Mouse (Mus musculus) MEL (cell line): ENCODE measurements around the gene Rnf220. TPM values are rescaled to one million over a fixed set of nuclear protein-coding genes. Genes with fewer than 3 reads are reported as not detected.
A peak's percentile ranks its signal among the peaks of the same experiment; 100 is the strongest.

ENCODE experiments used
- DNase-seq: peaks from one replicate; pipeline ENCODE4 v3.0.0; 2011; ENCODE audit warnings: low read depth, low spot score
- H3K27ac ChIP-seq: 2 replicates; pipeline ENCODE4 v1.5.1; 2012; ENCODE audit warnings: low read depth, mild to moderate bottlenecking, control low read depth, low read length, moderate library complexity; ENCODE audit not compliant: control insufficient read depth
- H3K27me3 ChIP-seq, 2 experiments: fragments of 150-350 bp in 1 of 2; sonication (generic) in 1 of 2; 2 replicates each; pipeline ENCODE4 v1.6.1; 2012; ENCODE audit warnings: low read length in 2 of 2, mild to moderate bottlenecking in 2 of 2, improper control_type of control experiment in 1 of 2, moderate library complexity in 1 of 2; ENCODE audit not compliant: insufficient read depth in 2 of 2, control insufficient read depth in 1 of 2
- H3K36me3 ChIP-seq, 2 experiments: 2 replicates each; pipeline ENCODE4 v1.6.1; 2012 to 2014; ENCODE audit warnings: low read length in 2 of 2, improper control_type of control experiment in 1 of 2, inconsistent platforms in 1 of 2, mild to moderate bottlenecking in 1 of 2; ENCODE audit not compliant: insufficient read depth in 2 of 2, control insufficient read depth in 1 of 2
- H3K4me1 ChIP-seq, 2 experiments: fragments of 150-350 bp in 1 of 2; sonication (generic) in 1 of 2; 2 replicates each; pipeline ENCODE4 v1.6.1; 2012; ENCODE audit warnings: low read length in 2 of 2, improper control_type of control experiment in 1 of 2, mild to moderate bottlenecking in 1 of 2; ENCODE audit not compliant: insufficient read depth in 2 of 2, control insufficient read depth in 1 of 2
- H3K4me3 ChIP-seq, 2 experiments: fragments of 150-350 bp in 1 of 2; sonication (generic) in 1 of 2; 2 replicates each; pipeline ENCODE4 v1.5.1; 2012; ENCODE audit warnings: low read depth in 2 of 2, low read length in 2 of 2, mild to moderate bottlenecking in 2 of 2, moderate library complexity in 2 of 2, control low read depth in 1 of 2, improper control_type of control experiment in 1 of 2; ENCODE audit not compliant: control insufficient read depth in 1 of 2, insufficient read depth in 1 of 2
- H3K79me2 ChIP-seq: 2 replicates; pipeline ENCODE4 v1.6.1; 2012; ENCODE audit warnings: mild to moderate bottlenecking, low read length, moderate library complexity; ENCODE audit not compliant: control insufficient read depth, poor library complexity, insufficient read depth
- H3K9ac ChIP-seq: 2 replicates; pipeline ENCODE4 v1.6.1; 2012; ENCODE audit warnings: low read depth, mild to moderate bottlenecking, control low read depth, low read length, moderate library complexity; ENCODE audit not compliant: control insufficient read depth, poor library complexity, severe bottlenecking
- H3K9me3 ChIP-seq: fragments of 150-350 bp; sonication (generic); replicated peaks from 2 replicates; pipeline ENCODE4 v1.6.1; 2012; ENCODE audit warnings: mild to moderate bottlenecking, low read length, improper control_type of control experiment, moderate library complexity; ENCODE audit not compliant: insufficient read depth
- CHD1 ChIP-seq: IDR thresholded peaks from 2 replicates; pipeline ENCODE4 v1.6.1; 2012; ENCODE audit warnings: low read depth, mild to moderate bottlenecking, inconsistent platforms, low read length, improper control_type of control experiment
- CHD2 ChIP-seq: IDR thresholded peaks from 2 replicates; pipeline ENCODE4 v1.6.1; 2011; ENCODE audit warnings: low read length, improper control_type of control experiment
- E2F4 ChIP-seq: IDR thresholded peaks from 2 replicates; pipeline ENCODE4 v1.6.1; 2011; ENCODE audit warnings: low read depth, low read length, improper control_type of control experiment, borderline replicate concordance
- GABPA ChIP-seq: IDR thresholded peaks from 2 replicates; pipeline ENCODE4 v1.6.1; 2012; ENCODE audit warnings: low read depth, mild to moderate bottlenecking, inconsistent platforms, low read length, improper control_type of control experiment, moderate library complexity
- MAZ ChIP-seq: IDR thresholded peaks from 2 replicates; pipeline ENCODE4 v1.6.1; 2012; ENCODE audit warnings: low read depth, mild to moderate bottlenecking, inconsistent platforms, low read length, improper control_type of control experiment
- MEF2A ChIP-seq: IDR thresholded peaks from 2 replicates; pipeline ENCODE4 v1.6.1; 2014; ENCODE audit warnings: low read depth, mild to moderate bottlenecking, inconsistent platforms, low read length, improper control_type of control experiment; ENCODE audit not compliant: poor library complexity, insufficient replicate concordance, severe bottlenecking; ENCODE audit errors: extremely low read depth
- MXI1 ChIP-seq: IDR thresholded peaks from 2 replicates; pipeline ENCODE4 v1.6.1; 2011; ENCODE audit warnings: mild to moderate bottlenecking, low read depth, low read length, improper control_type of control experiment
- MYB ChIP-seq: IDR thresholded peaks from 2 replicates; pipeline ENCODE4 v1.6.1; 2011; ENCODE audit warnings: mild to moderate bottlenecking, low read depth, low read length, improper control_type of control experiment
- MYC ChIP-seq: IDR thresholded peaks from 2 replicates; pipeline ENCODE4 v1.6.1; 2011; ENCODE audit warnings: low read depth, mild to moderate bottlenecking, low read length, improper control_type of control experiment, moderate library complexity
- NRF1 ChIP-seq: IDR thresholded peaks from 2 replicates; pipeline ENCODE4 v1.6.1; 2014; ENCODE audit warnings: low read depth, mild to moderate bottlenecking, inconsistent platforms, low read length, improper control_type of control experiment, moderate library complexity; ENCODE audit not compliant: poor library complexity, insufficient read depth, severe bottlenecking
- RAD21 ChIP-seq: IDR thresholded peaks from 2 replicates; pipeline ENCODE4 v1.6.1; 2011; ENCODE audit warnings: mild to moderate bottlenecking, low read depth, low read length, improper control_type of control experiment
- SMC3 ChIP-seq: IDR thresholded peaks from 2 replicates; pipeline ENCODE4 v1.6.1; 2011; ENCODE audit warnings: low read depth, low read length, improper control_type of control experiment
- TBP ChIP-seq: IDR thresholded peaks from 2 replicates; pipeline ENCODE4 v1.8.0; 2011; ENCODE audit warnings: low read depth, low read length, improper control_type of control experiment
- TCF12 ChIP-seq: IDR thresholded peaks from 2 replicates; pipeline ENCODE4 v1.6.1; 2014; ENCODE audit warnings: low read depth, mild to moderate bottlenecking, inconsistent platforms, low read length, improper control_type of control experiment, moderate library complexity
- UBTF ChIP-seq: IDR thresholded peaks from 2 replicates; pipeline ENCODE4 v1.6.1; 2012; ENCODE audit warnings: low read depth, mild to moderate bottlenecking, inconsistent platforms, low read length, improper control_type of control experiment, moderate library complexity, borderline replicate concordance; ENCODE audit not compliant: insufficient read depth
- USF1 ChIP-seq: IDR thresholded peaks from 2 replicates; pipeline ENCODE4 v1.6.1; 2014; ENCODE audit warnings: low read depth, mild to moderate bottlenecking, inconsistent platforms, low read length, improper control_type of control experiment, moderate library complexity
- USF2 ChIP-seq, 2 experiments: IDR thresholded peaks; 2 replicates each; pipeline ENCODE4 v1.6.1; 2011 to 2012; ENCODE audit warnings: improper control_type of control experiment in 2 of 2, low read length in 2 of 2, borderline replicate concordance in 1 of 2, inconsistent platforms in 1 of 2, low read depth in 1 of 2, mild to moderate bottlenecking in 1 of 2; ENCODE audit not compliant: insufficient read depth in 1 of 2
- ZC3H11A ChIP-seq: IDR thresholded peaks from 2 replicates; pipeline ENCODE4 v1.6.1; 2012; ENCODE audit warnings: low read depth, mild to moderate bottlenecking, inconsistent platforms, low read length, improper control_type of control experiment
- ZNF384 ChIP-seq: IDR thresholded peaks from 2 replicates; pipeline ENCODE4 v1.6.1; 2012; ENCODE audit warnings: low read depth, mild to moderate bottlenecking, inconsistent platforms, low read length, improper control_type of control experiment
- polyA plus RNA-seq, 2 experiments: library from polyadenylated mRNA; stranded (reverse) in 1 of 2; unstranded in 1 of 2; fragments of >175 nt in 1 of 2; fragments of >200 nt in 1 of 2; gene quantifications; 2 replicates each; pipeline versions ENCODE4 v1.2.1 to v1.2.4; 2012; ENCODE audit warnings: low replicate concordance in 2 of 2, low read depth in 1 of 2; ENCODE audit not compliant: insufficient read length in 2 of 2, insufficient read depth in 1 of 2, missing spikeins in 1 of 2
- total RNA-seq: library from RNA; depleted of rRNA; stranded (reverse); fragments of 300-350 nt; gene quantifications from 2 replicates; pipeline ENCODE4 v1.2.3, GENCODE M21; 2012

The Rnf220 gene
- total and polyA plus RNA-seq, 3 experiments = 121 to 201 TPM; not detected in 1

- H3K27ac ChIP-seq = no peak overlapping the region
- H3K4me1 ChIP-seq = peaks cover 0 to 8% of the 10 kb centered on the region in 2 experiments; a peak in 1 of 4 replicates
- no peaks in the 10 kb centered on the region for H3K9me3 ChIP-seq
- TF ChIP-seq USF2 (IDR thresholded peaks at IDR 0.05; ENCODE audit: borderline replicate concordance in 1 of 2, insufficient read depth in 1 of 2, low read depth in 1 of 2, low read length in 2 of 2) (no peak), CHD1 (no peak), SMC3 (no peak), MEF2A (no peak), MYB (no peak), MXI1 (no peak), TBP (no peak), MAZ (no peak), GABPA (no peak), ZC3H11A (no peak), NRF1 (no peak), TCF12 (no peak), E2F4 (no peak), MYC (no peak)
- no peak overlapping the region for H3K4me3 ChIP-seq
- no peaks in the 10 kb centered on the region for H3K79me2 ChIP-seq
- DNase-seq = no peak
- H3K27me3 ChIP-seq = peaks cover 0 to 4% of the 10 kb centered on the region in 2 experiments; a peak in 2 of 4 replicates
- peaks cover 0 to 5% of the 10 kb centered on the region in 2 experiments; a peak in 2 of 4 replicates for H3K36me3 ChIP-seq
- no peak overlapping the region for H3K9ac ChIP-seq
Observed at GRCm38 (mm10) chr4:117252755-117253154, 244.1 kb downstream of the Rnf220 start.

DNA sequence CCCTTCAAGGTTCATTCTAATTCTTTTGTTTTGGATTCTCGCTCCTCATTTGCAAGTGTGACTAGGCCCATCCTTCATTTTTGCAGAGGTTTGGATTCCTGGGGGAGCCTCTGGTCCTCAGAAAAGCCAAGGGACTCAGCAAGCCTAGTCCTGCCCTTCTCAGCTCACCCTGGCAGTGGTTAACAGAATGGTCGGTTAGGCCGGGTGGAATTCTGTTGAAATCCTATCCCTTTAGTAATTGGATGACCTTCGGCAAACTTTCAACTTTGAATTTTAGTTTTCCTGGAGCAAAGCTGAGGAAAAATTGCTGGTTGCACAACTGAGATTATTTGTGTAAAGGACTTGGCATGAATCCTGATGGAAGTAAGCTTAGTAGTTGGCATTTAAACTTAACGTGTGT, 244.5 kb downstream of the Rnf220 start:
- Histone ChIP-seq H3K79me2 (no peaks in the 10 kb centered on the region), H3K27ac (no peak overlapping the region)
- TF ChIP-seq ZNF384 (no peak), UBTF (no peak), E2F4 (no peak), USF1 (no peak), CHD2 (no peak), RAD21 (no peak)
- TF ChIP-seq, all 39 proteins: peak for 0
- H3K36me3 ChIP-seq = peaks cover 0 to 5% of the 10 kb centered on the region in 2 experiments; a peak in 2 of 4 replicates
- no peak for DNase-seq
- peaks cover 0 to 4% of the 10 kb centered on the region in 2 experiments; a peak in 2 of 4 replicates for H3K27me3 ChIP-seq
- H3K4me3 ChIP-seq = peak overlapping the region; percentile 35 to 82
- no peaks in the 10 kb centered on the region for H3K9me3 ChIP-seq
- peaks cover 0 to 8% of the 10 kb centered on the region in 2 experiments; a peak in 1 of 4 replicates for H3K4me1 ChIP-seq
- H3K9ac ChIP-seq = peak overlapping the region; percentile 35
